Mouse (Mus musculus) adrenal gland, adult 8-10 months (tissue): ENCODE measurements around the gene Flnb. TPM values are rescaled to one million over a fixed set of nuclear protein-coding genes. Genes with fewer than 3 reads are reported as not detected.

Source experiments
- DNase-seq: peaks from one replicate; pipeline ENCODE4 v3.0.0; 2022
- total RNA-seq, 4 experiments: library from RNA; stranded (reverse); gene quantifications; 2 replicates each; pipeline ENCODE4 v1.2.4; 2022

Flnb gene
- total RNA-seq, result 10 to 100 TPM; 54.5 to 77.3 (median 65.8) TPM

GRCm38 (mm10) chr14:7817770-7818462, at the start of gene Flnb:
Gene Flnb (plus strand): TSS chr14:7817957.
- DNase-seq, result peak; percentile 90

GRCm38 (mm10) chr14:7773714-7774389, 43.9 kb upstream of the Flnb start:
- peak; percentile 24 for DNase-seq

- DNase-seq, result no peak
These were observed 31.7 kb upstream of the Flnb start for GRCm38 (mm10) chr14:7786073-7786472.

- DNase-seq, result no peak
These were observed 28.3 kb upstream of the Flnb start for GRCm38 (mm10) chr14:7789266-7790030.

- no peak for DNase-seq
These were observed 26.7 kb upstream of the Flnb start for GRCm38 (mm10) chr14:7791061-7791531.

GRCm38 (mm10) chr14:7791532-7792159, 26.1 kb upstream of the Flnb start, which contains the start of gene Gm26661:
Gene Gm26661 (plus strand): TSS chr14:7791587.
- DNase-seq, result peak; percentile 81

GRCm38 (mm10) chr14:7795961-7796360, 21.8 kb upstream of the Flnb start:
- no peak for DNase-seq

GRCm38 (mm10) chr14:7800611-7801010, 17.1 kb upstream of the Flnb start:
- DNase-seq, result no peak

GRCm38 (mm10) chr14:7801831-7802230, 15.9 kb upstream of the Flnb start:
- no peak for DNase-seq

GRCm38 (mm10) chr14:7803874-7804557, 13.7 kb upstream of the Flnb start:
- DNase-seq, result no peak

GRCm38 (mm10) chr14:7804558-7804905, 13.2 kb upstream of the Flnb start:
- no peak for DNase-seq

GRCm38 (mm10) chr14:7807711-7808110, 10.0 kb upstream of the Flnb start:
- DNase-seq, result no peak

GRCm38 (mm10) chr14:7808501-7808981, 9.2 kb upstream of the Flnb start:
- DNase-seq, result no peak

GRCm38 (mm10) chr14:7809043-7809955, 8.5 kb upstream of the Flnb start:
- no peak for DNase-seq

- DNase-seq, result no peak
These were observed 835 bp downstream of the Flnb start for GRCm38 (mm10) chr14:7818463-7819121.

- DNase-seq, result no peak
These were observed 1.7 kb downstream of the Flnb start for GRCm38 (mm10) chr14:7819446-7819845.

GRCm38 (mm10) chr14:7821341-7821740, 3.6 kb downstream of the Flnb start:
- no peak for DNase-seq

GRCm38 (mm10) chr14:7822693-7823092, 4.9 kb downstream of the Flnb start:
- no peak for DNase-seq

GRCm38 (mm10) chr14:7824651-7825268, 7.0 kb downstream of the Flnb start:
- DNase-seq, result peak; percentile 75
